Mouse (Mus musculus) cerebellum, adult 2 months (tissue): ENCODE results near the gene Mfsd13b. TPM values are rescaled to one million over a fixed set of nuclear protein-coding genes. Genes with fewer than 3 reads are reported as not detected.
"Not testable (repeated sequence)": the region's sequence is repeated elsewhere in the genome, so short reads cannot be mapped to it uniquely, and the experiment has no call there.

Source experiments
- DNase-seq, 2 experiments: peaks; one replicate each; pipeline ENCODE4 v3.0.0; 2021
- H3K27ac ChIP-seq: fragments of 200-500 bp; 2 replicates; pipeline ENCODE4 v1.5.1; 2012; ENCODE audit warnings: low read length, control low read depth, inconsistent platforms; ENCODE audit not compliant: insufficient read depth
- H3K27me3 ChIP-seq: fragments of 200-500 bp; 2 replicates; pipeline ENCODE4 v1.6.1; 2012; ENCODE audit warnings: inconsistent platforms, mild to moderate bottlenecking, low read length, moderate library complexity; ENCODE audit not compliant: control insufficient read depth, insufficient read depth
- H3K4me1 ChIP-seq: fragments of 200-500 bp; 2 replicates; pipeline ENCODE4 v1.6.1; 2011; ENCODE audit warnings: low read length; ENCODE audit not compliant: control insufficient read depth, insufficient read depth
- H3K4me3 ChIP-seq: fragments of 200-500 bp; replicated peaks from 2 replicates; pipeline ENCODE3; 2011; ENCODE audit warnings: mild to moderate bottlenecking, low read depth, low read length, control low read depth; ENCODE audit not compliant: insufficient read depth
- CTCF ChIP-seq: fragments of 200-500 bp; IDR thresholded peaks from 2 replicates; pipeline ENCODE4 v1.5.1; 2011; ENCODE audit warnings: low read depth, mild to moderate bottlenecking, control low read depth, low read length, moderate library complexity, borderline replicate concordance; ENCODE audit not compliant: insufficient read depth
- POLR2A ChIP-seq: fragments of 200-500 bp; IDR thresholded peaks from 2 replicates; pipeline ENCODE4 v1.6.1; 2011; ENCODE audit warnings: low read length, control low read depth, borderline replicate concordance; ENCODE audit not compliant: insufficient read depth
- WGBS: fragments of 180-500 bp; shearing (Covaris S2); methylation state at CpG from one replicate; pipeline ENCODE4 v1.1.7; 2018; 5-methylcytosine and 5-hydroxymethylcytosine counted together
- polyA plus RNA-seq: library from polyadenylated mRNA; depleted of rRNA; stranded (reverse); fragments of >200 nt; gene quantifications from 2 replicates; pipeline ENCODE4 v1.2.3, GENCODE M21; 2012

Mfsd13b gene
- polyA plus RNA-seq, 1 experiment, result 0.61 TPM

DNA sequence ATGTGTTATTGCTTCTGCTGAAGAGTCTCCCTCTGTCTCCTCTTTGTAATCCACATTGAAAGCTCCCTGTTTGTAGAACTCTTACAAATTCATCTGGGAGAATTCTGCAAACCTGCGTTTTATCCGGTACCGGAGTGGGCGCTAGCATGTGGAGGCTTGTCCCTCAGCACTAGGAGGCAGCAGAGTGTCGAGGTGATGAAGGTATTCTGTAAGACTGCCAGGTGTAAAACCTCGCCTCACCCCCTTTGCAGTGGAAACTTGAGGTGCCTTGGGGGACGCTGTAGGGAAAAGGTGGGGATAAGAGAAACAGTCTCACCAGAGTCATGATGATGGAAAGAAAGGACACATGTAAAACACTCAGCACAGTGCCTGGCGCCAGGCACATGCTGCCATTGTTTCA lies 38.0 kb downstream of the Mfsd13b start:
- H3K4me1 ChIP-seq, result no peaks in the 10 kb centered on the region
- TF ChIP-seq CTCF (no peak), POLR2A (no peak)
- 42% methylated on average over 8 of the region's 8 CpGs for WGBS
- H3K4me3 ChIP-seq, result no peak overlapping the region
- H3K27me3 ChIP-seq, result no peaks in the 10 kb centered on the region
- no peak overlapping the region for H3K27ac ChIP-seq
- no peak for DNase-seq

DNA sequence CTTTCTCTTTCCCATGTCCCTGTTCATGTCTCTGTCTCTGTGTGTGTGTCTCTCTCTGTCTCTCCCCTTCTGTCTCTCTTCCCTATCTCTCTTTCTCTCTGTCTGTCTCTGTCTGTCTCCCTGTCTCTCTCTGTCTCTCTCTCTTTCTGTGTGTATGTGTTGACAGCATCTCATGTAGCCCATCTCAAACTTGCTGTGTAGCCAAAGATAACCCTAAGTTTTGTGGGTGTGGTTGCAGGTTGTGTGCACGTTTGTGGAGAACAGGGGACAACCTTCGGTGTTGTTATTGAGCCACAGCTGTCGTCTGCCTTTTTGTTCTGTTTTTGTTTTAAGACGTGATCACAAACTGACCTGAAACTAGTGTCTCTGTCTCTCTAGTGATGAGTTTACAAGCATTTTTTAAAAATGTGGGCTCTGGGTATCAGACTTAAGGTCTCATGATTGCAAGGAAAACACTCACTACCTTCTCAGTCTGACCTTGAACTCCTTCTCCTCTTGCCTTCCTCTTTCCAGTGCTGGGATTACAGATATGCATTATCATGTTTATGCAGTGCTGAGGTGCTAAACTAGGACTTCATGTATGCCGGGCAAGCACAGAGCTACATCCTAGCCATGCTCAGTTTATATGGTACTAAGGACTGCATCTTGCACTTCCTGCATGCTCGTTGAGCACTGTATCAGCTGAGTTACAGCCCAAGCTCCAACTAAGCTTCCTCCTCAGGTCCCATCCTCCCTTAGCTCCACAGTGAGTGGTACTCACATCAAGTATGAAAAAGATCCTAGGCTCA lies 43.1 kb downstream of the Mfsd13b start:
- Histone ChIP-seq H3K27me3 (no peaks in the 10 kb centered on the region), H3K4me1 (no peaks in the 10 kb centered on the region), H3K4me3 (no peak overlapping the region), H3K27ac (no peak overlapping the region)
- TF ChIP-seq POLR2A (no peak), CTCF (no peak)
- DNase-seq, result no peak
- WGBS, result 78% methylated on average over 6 of the region's 6 CpGs

DNA sequence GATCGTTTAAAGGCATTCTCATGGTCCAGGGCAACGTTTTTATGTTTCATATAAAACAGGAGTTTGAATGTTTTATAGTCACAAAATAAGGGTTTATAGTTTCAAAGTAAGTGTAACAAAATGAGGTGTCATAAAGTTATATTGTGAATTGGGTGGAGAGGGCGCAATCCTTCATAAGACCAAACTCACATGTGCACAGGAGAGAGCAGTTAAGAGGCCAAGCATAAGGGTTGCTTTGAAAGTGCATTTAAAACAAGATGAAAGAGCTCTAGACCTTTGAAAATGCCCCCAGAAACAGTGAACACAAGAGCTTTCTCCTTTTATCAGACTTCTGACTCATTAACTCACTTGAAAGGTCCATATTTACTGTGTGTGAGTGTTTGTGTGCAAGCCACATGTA lies 44.0 kb downstream of the Mfsd13b start:
- 64% methylated on average over 3 of the region's 3 CpGs for WGBS
- no peak for TF ChIP-seq CTCF
- no peak for TF ChIP-seq POLR2A
- no peak overlapping the region for H3K27ac ChIP-seq
- DNase-seq, result no peak
- no peak overlapping the region for H3K4me3 ChIP-seq
- no peaks in the 10 kb centered on the region for H3K4me1 ChIP-seq
- H3K27me3 ChIP-seq, result no peaks in the 10 kb centered on the region

DNA sequence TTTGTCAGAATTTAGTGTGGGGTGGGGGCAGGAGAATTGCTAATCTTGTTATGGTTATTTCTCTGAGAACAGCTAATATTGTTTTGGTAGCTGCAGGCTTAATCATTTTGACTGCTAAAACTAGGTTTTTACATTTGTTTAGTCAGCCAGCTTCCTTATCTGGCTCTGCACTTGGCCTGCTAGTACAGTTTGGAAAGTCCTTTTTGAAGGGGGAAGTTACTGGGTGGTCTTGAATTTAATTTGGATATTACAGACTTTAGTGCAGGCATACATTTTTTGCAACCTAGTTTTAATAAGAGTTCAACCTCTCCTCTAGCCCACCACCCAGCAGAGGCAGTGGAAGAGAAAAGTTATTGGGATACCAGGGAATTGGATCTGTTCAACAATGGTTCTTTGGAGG lies 47.6 kb downstream of the Mfsd13b start:
- not testable (repeated sequence) for H3K27ac ChIP-seq, H3K27me3 ChIP-seq

DNA sequence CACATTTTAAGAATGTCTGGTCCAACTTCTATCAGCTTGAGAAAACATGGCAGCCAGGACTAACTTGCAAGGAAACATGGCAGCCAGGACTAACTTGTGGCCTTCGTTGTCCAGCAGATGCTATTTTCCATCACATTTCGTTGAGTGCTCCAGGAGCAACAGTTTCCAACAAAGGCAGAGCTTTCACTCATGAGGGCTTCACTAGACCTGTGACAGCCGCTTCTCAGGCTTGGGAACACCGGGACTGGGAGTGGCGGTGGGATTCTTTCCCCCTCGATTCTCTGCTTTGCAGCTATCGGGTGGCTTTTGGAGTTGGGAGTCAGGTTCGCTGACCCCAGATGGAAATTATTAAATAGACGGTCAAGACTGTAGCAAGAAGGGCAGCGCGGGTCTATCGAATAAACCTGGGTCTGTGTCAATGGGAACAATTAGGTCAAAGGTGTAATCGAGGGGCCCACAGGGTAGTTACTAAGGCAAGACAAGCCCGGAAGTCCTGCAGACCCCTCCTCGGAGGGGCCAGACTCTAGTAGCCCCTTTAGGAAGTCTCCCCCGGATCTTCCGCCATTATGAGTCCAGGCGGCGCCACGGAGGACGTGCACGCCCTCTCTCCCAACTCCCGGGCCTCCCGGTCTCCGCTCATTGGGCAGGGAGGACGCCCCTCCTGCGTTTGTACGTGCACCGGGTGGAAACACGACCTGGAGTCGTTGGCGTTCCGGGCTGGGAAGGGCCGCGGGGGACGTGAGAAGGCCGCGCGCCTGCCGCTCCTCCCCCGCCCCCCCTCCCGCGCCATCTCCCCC lies 51.7 kb downstream of the Mfsd13b start, which contains the start of gene Mettl9:
Gene Mettl9 (plus strand): TSS at position 590 of the 797 bp plus-strand sequence.
- Histone ChIP-seq H3K4me3 (peak within 1 kb of the TSS; percentile 85), H3K27ac (peak within 1 kb of the TSS; percentile 93), H3K4me1 (peaks cover 5% of the 10 kb centered on the region; the same call in 1 of the 2 replicates), H3K27me3 (no peaks in the 10 kb centered on the region)
- TF ChIP-seq CTCF (no peak), POLR2A (peak; percentile 94)
- WGBS, result 1% methylated on average over 37 of the region's 43 CpGs
- peak; percentile 94 to 95 for DNase-seq

More for the DNA sequence above, 47.6 kb downstream of the Mfsd13b start:
- not testable (repeated sequence) for H3K4me1 ChIP-seq, H3K4me3 ChIP-seq, DNase-seq

DNA sequence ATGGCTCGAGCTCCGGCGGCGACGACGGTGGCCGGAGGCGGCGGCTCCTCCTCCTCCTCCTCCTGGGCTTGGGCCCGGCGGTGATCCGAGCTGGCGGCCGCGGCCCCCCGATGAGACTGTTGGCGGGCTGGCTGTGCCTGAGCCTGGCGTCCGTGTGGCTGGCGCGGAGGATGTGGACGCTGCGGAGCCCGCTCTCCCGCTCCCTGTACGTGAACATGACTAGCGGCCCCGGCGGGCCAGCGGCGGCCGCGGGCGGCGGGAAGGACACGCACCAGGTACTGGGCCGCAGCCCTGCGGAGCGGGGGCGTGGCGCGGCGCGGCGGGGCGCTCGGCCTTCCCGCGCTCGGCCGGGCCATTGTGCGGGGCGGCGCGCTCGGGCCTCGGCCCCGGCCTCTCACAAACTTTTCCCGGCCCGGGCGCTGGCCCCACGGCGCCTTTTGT lies 52.4 kb downstream of the Mfsd13b start:
- peaks cover 6% of the 10 kb centered on the region; the same call in 1 of the 2 replicates for H3K4me1 ChIP-seq
- peak; percentile 81 to 89 for DNase-seq
- no peaks in the 10 kb centered on the region for H3K27me3 ChIP-seq
- under 1% methylated on average over 62 of the region's 63 CpGs for WGBS
- H3K4me3 ChIP-seq, result peak overlapping the region; percentile 85
- peak overlapping the region; percentile 93 for H3K27ac ChIP-seq
- no peak for TF ChIP-seq POLR2A
- no peak for TF ChIP-seq CTCF

DNA sequence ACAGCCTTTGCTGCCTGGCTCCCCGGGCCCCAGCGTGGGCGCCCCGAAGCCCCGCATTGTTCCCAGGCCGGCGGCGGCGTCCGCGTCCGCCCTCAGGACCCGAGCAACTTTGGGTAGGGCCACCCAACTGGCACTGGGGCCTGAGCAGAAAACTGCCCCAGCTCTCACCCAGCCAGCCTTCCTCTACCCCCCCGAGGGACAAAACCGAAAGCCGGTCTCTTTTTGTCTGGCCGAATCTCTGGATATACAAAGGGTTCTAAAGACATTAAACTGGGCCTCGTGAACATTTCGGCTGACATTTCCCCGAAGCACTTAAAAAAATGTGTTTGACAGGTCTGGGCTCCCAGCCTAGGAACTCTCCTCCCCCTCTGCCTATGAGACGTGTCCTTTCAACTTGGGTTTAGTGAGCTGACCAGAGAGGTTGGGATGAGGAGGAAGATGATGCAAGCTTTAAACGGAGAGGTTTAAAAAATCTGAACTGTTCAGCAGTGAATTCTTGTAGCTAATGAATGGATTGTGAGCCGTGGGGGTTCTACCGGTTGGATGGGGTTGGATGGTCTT lies 52.9 kb downstream of the Mfsd13b start:
- TF ChIP-seq CTCF (no peak), POLR2A (no peak)
- H3K27ac ChIP-seq, result peak overlapping the region; percentile 93
- H3K4me3 ChIP-seq, result peak overlapping the region; percentile 85
- DNase-seq, result no peak
- WGBS, result under 1% methylated on average over 24 of the region's 24 CpGs
- H3K4me1 ChIP-seq, result peaks cover 9% of the 10 kb centered on the region; the same call in 1 of the 2 replicates
- no peaks in the 10 kb centered on the region for H3K27me3 ChIP-seq

DNA sequence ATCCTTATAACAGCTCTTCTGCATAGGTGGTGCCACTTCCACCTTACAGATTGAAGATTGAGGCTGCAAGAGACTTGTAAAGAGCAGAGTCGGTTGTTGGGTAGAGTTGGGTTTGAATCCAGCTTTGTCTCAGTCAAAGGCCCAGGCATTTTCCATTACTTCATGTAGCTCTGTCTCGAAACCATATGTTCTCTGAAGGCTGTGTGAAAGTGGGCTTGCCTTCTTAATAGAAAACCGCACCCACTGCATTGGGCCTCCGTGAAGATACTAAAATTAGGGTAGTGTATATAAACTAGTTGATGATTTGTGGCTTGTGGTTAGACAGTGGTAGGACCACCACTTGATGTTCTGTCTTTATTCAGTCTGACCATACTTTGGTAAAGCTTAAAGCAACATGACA lies 58.3 kb downstream of the Mfsd13b start:
- Histone ChIP-seq H3K4me1 (peaks cover 9% of the 10 kb centered on the region; the same call in 1 of the 2 replicates), H3K4me3 (no peak overlapping the region), H3K27me3 (no peaks in the 10 kb centered on the region), H3K27ac (no peak overlapping the region)
- TF ChIP-seq CTCF (no peak), POLR2A (no peak)
- WGBS, result 94% methylated on average over 4 of the region's 4 CpGs
- DNase-seq, result no peak
